Mouse (Mus musculus) right cerebral cortex, postnatal 4 days (tissue): ENCODE results near the gene Zfp280b.
"Not testable (repeated sequence)": the region's sequence is repeated elsewhere in the genome, so short reads cannot be mapped to it uniquely, and the experiment has no call there.

Source experiments
- DNase-seq: peaks from one replicate; pipeline ENCODE4 v3.0.0-alpha.2; 2022

Zfp280b gene

DNA sequence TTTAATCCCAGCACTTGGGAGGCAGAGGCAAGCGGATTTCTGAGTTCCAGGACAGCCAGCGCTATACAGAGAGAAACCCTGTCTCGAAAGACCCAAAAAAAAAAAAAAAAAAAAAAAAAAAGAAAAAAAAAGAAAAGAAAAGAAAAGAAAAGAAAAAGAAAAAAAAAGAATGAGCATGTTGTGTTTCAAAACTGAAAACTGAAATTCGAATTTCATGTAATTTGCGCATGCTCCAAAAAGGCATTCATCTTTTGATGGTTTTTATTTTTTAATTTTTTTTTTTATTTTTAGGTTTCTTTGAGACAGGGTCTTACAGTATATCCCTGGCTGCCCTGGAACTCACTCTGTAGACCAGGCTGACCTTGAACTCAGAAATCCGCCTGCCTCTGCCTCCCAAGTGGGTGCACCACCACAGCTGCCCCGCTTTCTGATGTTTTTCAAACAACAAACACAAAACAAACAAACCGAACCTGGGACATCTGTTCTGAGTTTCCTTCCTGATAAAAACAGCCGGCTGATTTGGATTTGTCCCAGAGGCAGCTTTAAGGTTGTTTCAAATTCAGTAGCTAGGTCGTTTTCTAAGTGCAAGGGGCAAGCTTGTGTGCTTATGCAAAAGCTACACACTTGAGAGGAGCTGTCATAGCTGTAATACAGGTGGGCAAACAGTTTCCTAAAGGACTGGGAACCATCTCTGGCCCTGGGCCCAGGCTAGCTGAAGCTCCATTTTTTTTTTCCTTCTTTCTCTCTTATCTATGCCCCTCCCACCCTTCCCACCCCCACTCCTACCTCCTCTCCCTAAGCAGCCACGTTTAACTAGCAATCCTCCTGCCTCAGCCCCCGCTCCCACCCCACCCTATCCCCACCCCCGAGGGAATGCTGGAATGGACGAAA lies 694 bp upstream of the Zfp280b start:
- DNase-seq, result peak; percentile 22

DNA sequence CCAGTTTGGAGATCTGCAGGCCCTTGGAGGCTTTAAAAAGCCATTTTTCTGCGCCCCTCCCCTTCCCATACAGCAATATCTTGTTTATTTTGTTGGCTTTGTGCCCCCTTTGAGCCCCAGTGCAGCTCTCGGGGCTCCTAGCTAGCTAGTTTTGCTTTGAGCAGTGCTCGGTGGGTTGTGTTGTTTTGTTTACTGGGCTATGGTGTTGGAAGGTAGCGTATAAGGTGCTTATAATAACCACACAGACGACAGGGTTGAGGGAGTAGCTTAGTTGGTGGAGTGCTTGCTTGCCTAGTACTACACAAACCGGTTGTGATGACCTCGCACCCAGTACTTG lies 637 bp downstream of the Zfp280b start:
- no peak for DNase-seq

DNA sequence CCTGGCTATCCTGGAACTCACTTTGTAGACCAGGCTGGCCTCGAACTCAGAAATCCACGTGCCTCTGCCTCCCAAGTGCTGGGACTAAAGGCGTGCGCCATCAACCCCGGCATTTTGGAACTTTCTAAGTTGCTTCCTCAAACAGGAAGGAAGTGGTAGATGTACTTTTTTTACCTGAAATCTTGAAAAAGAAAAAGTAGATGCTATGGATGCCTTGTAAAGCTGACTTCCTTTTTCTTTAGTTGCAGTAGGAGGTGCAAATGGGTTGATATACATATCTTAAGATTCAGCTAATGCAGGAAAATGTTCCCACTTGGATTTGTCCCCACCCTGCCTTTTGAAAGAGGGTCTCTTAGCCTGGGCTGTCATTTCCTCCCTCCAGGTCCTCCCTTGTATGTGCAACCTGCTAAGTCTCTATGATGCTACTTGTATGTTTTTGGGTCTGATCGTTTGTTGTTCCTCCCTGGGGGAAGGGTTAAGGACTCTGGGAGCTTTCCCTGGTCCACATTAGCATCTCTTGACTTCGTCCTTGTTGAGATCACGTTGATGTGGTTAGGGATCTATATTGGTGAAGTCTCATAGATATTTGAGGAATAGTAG lies 1.7 kb downstream of the Zfp280b start:
- no peak for DNase-seq

DNA sequence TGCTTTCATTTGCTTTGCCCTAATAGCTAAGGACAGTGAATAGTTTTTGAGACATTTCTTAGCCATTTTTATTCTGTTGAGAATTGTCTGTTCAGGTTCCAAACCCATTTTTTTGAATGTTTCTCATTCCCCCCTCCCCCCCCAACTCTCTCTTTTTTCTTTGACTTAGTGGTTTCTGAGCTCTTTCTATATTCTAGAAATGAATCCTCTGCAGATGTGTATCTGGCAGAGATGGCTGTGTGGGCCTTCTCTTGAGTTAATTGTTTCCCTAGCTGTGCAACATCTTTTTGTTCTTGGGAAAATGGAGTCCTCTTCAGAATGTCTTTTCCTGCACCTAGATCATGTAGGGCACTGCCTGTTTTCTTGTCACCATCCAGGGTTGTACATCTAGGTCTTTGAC lies 2.8 kb downstream of the Zfp280b start:
- DNase-seq, result no peak

DNA sequence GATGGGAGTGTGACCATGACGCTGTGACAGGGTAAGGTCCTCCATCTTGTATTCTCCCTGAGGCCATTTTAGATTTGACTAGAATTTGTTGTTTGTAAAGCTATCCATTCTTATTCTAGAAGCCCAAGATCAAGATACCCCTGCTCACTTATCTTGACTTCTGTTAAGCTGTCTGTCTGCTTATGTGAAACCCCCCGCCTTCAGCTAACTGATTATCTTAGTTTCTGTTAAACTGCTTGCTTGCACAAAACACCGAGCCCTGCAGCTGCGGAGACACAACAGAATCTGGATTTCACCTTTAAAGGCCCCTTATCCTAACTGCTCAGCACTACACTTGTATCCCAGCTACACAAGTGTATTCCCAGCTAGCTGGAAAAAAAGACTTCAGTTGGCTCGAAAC lies 4.5 kb downstream of the Zfp280b start:
- no peak for DNase-seq

DNA sequence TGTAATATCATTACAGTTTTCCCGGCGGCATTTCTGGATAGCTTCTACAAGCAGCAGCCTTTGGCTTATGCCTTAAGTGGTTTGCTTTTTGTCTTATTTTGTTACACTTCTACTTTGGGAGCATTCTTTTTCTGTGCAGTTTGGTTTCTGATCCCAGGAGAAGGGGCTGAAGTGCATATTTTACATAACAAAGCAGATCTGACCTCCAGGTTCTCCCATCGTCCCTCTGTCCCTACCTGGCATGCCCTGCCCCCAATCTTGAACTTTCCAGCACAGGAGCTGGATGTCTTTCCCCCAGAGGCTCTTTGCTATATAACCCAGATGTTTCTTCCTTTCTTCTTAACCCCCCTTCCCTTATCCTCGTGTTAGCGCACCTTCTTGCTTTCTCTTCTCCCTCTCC lies 12.9 kb downstream of the Zfp280b start:
- DNase-seq, result no peak

DNA sequence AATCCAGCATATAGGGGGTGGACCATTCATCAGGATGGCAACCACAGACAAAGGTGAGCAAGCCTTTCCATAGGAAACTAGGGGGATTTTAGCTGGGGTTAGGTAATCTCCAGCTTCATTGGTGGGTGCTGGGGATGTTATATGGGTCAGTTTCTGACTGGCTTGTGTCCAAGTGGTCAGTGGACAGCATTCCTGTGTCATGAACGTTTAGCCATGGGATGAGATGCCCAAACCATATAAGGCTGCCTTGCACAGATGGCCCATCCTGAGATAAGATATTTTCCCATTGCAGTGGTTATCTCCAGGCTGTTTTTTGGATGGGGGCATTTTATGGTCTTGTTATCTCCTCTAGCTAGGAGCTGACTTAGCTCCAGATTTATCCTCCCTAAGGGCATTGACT lies 14.3 kb downstream of the Zfp280b start:
- no peak for DNase-seq

DNA sequence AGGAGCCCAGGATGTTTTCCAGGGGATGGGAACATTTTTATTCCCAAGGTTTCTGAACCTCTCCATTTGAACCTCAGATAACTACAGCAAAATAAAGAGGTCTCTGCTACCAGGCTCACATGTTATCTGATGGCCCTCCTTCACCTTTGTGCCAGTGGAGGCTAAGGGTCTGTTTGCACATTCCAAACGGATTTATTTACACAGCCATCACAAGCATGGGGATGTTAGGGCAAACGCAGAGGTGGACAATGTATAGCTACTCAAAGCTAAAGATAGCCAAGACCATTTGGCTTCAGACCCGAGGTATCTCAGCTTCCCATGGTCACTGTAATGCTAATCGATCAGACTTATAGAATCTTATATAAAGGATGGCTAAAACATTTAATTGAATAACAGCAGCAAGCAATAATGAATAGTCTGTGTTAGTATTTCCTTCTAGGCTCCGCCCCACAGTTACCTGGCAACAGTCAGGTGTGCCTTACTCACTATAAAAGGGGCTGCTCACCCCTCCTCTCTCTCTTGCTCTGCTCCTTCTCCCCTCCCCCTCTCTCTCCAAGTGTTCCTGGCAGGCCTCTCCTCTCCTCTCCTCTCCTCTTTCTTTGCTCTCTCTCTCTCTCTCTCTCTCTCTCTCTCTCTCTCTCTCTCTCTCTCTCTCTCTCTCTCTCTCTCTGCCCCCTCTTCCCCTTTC lies 14.9 kb downstream of the Zfp280b start:
- DNase-seq, result no peak

DNA sequence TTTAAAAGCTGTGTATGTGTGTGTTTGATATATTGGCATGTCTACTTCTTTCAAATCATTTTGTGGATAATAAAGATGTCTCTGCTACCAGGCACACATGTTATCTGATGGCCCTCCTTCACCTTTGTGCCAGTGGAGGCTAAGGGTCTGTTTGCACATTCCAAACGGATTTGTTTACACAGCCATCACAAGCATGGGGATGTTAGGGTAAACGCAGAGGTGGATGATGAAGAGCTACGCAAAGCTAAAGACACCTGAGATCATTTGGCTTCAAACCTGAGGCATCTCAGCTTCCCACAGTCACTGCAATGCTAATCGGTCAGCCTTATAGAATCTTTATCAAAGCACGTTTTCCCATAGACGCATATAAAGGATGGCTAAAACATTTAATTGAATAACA lies 16.5 kb downstream of the Zfp280b start:
- no peak for DNase-seq

DNA sequence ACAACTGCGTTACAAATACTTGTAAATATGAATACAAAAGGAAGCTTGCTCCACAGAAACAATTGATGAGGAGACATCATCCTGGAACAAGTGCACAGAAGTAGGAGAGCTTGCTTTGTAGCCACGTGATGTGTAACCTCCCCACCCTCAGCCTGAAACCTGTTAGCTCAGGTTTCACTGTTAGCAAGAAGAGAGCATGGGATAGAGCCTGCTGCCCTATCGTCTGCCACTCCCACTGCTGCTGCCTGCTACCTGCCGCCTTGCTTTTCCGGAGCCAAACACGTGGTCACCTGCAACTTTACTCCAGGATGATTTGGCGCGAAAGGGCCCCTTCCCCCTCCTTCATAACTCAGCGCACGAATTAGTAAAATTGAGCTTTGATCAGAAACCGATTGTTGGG lies 19.4 kb downstream of the Zfp280b start:
- no peak for DNase-seq

DNA sequence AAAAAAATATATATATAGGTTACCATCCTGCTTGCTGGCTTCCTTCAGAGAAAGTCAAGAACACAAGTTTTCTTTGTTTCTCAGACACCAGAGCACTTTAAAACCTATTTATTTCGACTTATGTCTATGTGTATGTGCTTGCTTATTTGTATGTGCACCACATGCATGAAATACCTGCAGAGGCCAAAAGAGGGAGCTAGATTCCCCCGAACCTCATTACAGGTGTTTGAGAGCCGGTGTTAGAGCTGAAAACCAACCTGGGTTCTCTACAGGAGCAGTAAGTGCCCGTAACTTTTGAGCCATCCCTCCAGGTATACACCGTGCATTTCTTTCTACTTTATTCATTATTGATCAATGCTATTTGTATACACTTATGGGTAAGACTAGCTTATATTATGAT lies 30.0 kb downstream of the Zfp280b start:
- DNase-seq, result no peak

DNA sequence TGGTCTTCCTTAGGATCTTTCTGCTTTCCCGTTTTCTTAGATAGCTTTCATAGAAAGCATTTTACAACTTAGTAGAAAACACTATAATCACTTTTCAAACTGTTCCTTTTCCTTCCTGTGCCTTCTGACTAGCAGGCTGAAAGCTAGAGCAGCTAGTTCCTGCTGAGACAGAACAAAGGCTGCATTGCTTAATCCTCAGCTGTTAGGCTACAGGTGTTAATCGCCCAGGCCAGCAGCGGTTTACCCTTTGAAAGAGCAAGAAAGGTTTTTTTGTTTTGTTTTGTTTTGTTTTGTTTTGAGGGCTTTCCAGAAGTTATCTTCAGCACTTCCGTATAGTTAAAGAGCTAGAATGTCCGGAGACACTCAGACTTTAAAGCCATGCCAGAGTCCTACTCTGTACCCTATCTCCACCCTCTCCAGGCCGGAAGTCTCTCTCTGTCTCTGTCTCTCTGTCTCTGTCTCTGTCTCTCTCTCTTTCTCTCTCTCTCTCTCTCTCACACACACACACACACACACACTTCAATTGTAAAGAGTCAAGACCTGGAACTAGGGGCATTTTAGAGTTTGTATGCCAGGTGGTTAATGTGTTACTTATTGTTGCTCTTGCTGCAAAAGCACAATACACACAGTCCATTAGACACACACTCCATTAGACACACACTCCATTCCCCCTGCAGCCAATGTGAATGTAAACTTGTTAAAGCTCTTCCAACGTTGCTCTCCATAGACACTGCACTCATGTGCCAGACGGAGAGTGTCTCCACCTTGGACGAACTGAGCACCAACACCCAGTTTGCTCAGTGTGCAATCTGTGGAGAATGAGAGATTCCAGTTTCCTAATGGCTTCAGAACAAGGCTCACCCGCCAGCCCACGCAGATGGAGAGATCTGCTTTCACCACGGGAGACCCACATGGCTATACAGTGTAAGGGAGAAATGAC lies 35.5 kb downstream of the Zfp280b start:
- DNase-seq, result no peak

DNA sequence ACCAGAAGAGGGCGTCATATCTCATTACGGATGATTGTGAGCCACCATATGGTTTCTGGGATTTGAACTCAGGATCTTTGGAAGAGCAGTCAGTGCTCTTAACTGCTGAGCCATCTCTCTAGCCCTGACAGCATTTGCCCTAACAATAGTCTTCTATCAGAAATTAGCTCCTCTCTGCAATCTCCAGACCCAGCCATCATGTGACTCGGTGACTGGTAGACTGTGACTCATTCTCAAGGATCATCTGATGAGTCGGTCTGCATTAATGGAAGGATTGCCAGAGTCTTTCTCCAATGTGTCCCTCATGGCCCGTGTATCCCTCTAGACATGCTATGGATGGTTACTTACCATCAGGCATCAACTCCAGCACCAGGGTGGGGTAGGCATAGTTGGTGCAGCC lies 39.6 kb downstream of the Zfp280b start:
- not testable (repeated sequence) for DNase-seq

DNA sequence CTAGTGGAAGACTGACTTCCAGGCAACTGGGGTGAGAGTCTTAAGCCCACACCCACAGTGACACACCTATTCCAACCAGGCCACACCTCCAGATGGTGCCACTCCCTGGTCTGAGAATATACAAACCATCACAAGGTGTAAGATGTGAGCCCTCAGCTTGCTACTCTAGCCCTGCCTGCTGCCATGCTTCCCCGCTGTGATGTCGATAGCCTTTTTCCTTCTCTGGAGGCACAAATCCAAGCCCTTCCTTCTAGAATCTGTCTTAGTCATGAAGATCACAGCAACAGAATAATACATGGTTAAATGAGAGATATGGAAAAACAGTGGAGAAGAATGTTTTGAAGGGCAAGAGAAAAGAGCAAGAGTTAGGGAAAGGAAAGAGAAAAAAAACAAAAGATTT lies 44.6 kb downstream of the Zfp280b start:
- DNase-seq, result not testable (repeated sequence)
